Mouse (Mus musculus): Measurements from ENCODE around the gene Cps1.

The Cps1 gene

DNA sequence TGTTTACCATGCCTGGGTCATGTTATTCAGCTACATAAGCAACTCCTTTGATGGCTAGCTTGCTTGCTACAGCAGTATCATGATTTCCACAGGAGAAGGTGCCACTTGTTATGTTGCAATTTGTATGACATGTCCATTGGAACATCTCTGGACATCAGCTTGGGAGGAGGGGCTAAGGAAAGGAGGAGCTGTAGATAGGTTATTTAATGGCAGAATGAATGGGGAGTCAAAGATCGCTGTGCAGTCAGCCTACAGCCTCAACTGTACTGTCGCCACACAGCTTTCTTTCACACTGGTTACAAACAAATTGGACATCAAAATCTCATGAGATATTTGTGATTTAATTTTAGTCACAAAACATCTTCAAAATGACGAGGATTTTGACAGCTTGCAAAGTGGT is at the start of gene Cps1:
Cps1 (plus strand) TSS at position 230 of the 400 bp plus-strand sequence.
- no peak for ATAC-seq (ENCODE audit: insufficient number of reproducible peaks, low FRiP score, low TSS enrichment)

DNA sequence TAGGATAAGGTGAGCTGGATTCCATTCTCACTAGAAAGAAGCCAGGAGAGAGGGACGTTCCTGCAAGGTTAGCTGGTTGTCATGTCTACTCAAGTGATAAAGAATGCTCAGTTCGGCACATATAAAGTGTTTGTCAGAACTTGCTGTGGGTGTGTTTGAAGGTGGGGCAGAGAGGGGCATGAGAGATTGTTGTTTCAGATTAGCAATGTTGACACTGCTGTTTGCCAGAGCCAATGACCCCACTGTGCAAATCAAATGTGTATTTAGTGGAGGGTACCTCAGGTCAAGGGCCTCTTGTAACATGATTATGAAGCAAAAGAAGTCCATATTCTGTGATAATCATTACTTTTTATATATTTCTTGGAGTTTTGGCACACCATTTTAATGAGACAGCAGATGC is 45.1 kb upstream of the Cps1 start:
- ATAC-seq (ENCODE audit: insufficient number of reproducible peaks, low FRiP score, low TSS enrichment): no peak

DNA sequence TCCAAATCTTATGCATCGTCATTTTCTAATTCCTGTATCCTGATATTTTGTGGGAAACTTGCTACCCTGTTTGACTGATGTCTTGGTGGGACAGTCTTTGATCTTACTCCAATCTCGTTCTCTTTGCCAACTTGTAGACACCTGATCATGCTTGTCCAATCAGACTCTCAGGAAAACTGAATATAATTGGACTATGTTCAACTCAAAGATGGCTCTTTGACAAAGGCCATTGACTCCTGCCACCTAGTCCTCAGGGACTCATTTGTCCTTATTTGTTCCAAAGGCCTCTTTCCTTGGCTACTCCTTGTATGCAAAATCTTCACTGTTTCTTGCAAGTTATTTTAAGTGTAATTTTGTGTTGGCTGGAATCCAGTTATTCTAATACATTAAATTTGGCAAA is 44.2 kb upstream of the Cps1 start:
- no peak for ATAC-seq (ENCODE audit: insufficient number of reproducible peaks, low FRiP score, low TSS enrichment)

DNA sequence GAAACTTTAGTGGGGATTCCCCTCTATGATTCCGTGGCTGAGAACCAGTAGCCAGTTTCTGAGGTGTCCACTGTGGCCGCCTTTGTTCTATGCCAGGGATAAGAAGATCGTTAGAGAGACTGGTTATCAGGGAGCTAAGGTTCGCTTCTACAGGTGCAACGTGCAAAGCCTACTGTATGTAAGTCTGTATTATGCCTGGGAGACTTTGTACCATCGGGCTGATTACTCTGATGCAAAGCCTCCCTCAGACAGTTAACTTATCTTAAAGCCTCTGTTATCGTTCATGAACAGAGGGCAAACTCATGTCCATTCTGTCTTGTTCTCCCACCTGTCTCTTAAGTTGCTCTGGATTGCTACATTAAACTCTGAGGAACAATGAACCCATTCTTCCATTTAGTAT is 43.7 kb upstream of the Cps1 start:
- no peak for ATAC-seq (ENCODE audit: insufficient number of reproducible peaks, low FRiP score, low TSS enrichment)

DNA sequence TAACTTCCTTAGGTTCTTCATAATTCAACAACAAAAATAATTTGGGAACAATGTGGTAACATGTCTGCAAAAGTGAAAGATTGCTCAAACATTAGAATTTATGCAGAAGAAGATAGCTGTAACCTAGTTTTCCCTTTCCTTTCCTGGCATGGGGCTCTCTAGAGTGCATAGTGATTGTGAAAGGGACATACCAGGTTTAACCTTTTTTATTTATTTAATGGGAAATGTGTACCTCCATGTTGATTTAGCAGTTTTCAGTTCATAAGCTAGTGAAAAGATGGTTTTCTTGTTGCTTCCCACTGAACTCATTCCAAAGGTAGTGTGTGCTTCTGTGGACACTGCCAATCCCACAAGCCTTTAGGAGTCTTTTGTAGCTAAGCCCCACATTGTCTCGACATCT is 30.4 kb upstream of the Cps1 start:
- no peak for ATAC-seq (ENCODE audit: insufficient number of reproducible peaks, low FRiP score, low TSS enrichment)

DNA sequence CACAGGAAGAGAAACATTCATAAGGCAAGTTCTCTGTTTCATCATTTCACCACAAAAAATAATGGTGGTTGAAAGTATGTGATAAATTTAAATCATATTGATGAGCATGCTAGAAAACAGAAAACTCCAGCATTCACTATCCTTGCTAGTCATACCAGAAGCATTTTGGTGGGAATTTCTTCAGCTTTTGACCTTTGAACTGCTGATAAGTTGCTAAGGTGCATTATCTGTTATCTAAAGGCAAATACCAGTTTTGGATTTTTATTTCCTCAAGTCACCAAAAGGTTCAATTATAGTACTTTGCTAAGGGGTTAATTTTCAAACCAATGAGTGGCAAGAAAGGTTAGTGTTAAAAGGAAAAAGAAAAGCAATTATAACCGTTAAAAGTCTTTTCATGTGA is 23.6 kb upstream of the Cps1 start:
- ATAC-seq (ENCODE audit: insufficient number of reproducible peaks, low FRiP score, low TSS enrichment): no peak

DNA sequence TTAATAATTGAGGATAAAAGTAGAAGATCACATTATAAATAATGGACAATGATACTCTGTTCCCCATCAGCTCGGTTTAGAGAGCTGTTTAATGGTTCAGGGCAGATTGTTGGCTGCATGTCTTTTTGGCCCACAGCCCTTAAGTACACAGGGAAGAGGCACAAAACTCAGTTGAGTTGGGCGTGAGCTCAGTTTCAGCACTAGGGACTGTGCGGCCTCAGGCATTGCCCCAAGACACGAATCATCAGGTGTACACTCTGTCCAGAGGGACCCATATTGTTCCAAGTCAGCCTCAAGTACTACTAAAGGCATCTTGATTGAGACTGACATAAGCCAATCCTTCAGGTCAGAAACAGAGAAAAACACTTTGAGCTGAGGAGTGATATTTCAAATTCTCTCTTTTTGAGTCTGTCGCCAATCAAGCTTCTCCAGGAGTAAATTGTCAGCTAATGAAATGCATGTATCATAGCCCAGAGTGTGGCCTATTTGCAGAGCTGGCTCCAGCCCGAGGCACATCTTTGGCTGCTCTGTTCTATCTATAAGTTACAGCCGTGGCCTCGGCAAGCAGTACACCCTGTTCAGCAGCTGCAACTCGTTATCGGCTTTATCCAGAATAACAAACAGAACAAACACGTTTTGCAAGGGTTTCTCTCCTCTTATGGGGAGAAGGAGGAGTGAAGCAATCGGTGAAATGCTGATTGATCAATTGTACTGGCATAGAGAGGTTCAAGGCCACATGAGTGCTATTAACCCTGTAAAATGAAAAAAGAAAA is 19.2 kb upstream of the Cps1 start:
- peak; percentile 45; the same call in 1 of the 2 replicates for ATAC-seq (ENCODE audit: insufficient number of reproducible peaks, low FRiP score, low TSS enrichment)

DNA sequence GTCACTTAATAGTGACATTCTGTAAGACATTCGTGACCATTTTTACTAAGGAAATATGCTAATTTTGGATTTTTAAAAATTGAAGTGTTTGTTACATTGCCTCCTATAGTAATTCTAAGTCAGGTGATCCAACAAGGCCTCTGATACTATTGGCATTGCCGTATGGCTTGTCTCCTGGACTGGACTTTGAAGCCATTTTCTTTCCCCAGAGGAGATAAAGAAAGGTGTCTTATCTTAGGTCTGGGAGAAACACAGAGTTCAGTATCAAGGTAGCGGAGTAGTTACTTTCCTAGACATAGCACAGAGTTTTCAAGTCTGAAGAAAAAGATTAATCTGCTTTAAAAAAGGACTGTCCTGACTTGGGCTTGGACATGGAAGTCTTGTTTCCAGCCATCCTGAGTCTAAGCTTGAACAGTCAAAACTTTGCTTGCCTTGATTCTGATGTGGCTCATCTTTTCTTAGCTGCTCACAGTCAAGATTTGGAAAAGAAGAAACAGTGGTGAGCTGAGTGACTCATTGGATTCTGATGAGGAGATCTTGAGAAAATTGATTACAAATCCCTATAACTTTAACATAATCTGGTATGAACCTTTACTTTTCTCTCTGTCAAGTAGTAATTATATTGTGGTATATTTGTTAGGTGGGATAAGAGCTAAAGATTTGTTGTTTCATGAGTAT is 11.1 kb upstream of the Cps1 start:
- no peak for ATAC-seq (ENCODE audit: insufficient number of reproducible peaks, low FRiP score, low TSS enrichment)

DNA sequence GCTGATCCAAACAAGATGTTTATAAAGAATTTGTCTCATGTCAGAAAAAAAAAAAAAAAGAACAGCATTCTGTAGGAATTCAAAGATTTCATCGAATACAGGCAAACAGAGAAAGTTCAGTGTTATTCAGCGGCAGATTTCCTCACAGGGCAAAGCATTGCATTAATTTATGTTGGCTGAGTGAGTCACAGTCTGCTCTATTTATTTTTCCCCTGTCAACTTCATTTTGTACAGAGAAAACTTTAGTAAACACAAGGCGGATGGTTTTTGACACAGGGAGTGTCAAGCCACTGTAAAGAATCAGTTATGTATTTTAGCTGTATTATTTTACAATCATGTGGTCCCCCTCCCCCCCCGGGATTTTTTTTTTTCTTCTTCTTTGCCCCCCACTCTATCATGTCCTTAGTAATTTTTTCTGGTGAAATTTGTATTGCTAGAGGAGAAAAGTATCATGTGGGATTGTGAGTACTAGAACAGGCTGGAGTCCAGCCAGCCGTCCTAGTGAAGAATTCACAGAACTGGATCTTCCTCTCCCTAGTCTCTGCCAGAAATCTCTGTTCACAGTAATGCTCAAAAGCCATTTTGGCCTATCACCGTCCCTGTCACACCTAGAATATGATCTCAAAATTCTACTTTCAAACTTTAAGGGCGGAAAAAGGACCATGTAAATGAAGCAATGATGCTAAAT is 9.3 kb upstream of the Cps1 start:
- ATAC-seq (ENCODE audit: insufficient number of reproducible peaks, low FRiP score, low TSS enrichment): no peak

DNA sequence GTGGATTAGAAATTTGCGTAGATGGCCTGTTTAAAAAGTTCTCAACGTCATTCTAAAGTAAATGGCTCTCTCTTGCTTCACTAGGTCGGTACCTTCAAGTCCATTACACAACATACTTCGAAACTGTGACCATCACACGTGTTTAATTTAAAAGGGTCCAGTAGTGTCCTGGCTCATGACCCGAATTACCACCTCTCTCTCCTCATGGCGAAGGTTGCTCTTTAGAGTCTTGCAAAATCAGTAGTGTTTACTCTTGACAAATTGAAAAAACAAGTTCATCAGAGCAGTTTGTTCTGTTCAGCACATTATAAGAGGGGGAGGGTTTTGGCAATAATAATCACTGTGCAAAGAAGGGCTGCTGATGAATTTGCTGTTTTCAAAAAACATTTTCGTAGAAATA is 6.3 kb upstream of the Cps1 start:
- ATAC-seq (ENCODE audit: insufficient number of reproducible peaks, low FRiP score, low TSS enrichment): no peak

DNA sequence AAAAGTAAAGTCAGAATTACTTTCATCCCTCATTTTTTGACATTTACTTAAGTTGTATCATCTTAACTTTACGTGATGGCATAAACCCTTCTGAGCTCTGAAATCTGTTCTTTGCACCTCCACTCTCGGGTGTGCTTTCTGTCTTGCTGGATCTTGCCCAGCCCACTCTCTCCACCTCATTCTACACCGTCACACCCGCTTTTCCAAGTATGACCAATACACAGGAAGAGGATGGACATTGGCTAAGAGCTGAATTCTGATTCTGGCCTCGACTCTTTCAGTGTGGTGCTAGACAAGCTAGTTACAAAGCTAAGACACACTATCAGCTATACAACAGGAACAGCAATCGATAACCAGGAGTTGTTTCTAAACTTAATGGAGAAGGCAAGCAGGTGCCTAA is 5.0 kb upstream of the Cps1 start:
- ATAC-seq (ENCODE audit: insufficient number of reproducible peaks, low FRiP score, low TSS enrichment): no peak

DNA sequence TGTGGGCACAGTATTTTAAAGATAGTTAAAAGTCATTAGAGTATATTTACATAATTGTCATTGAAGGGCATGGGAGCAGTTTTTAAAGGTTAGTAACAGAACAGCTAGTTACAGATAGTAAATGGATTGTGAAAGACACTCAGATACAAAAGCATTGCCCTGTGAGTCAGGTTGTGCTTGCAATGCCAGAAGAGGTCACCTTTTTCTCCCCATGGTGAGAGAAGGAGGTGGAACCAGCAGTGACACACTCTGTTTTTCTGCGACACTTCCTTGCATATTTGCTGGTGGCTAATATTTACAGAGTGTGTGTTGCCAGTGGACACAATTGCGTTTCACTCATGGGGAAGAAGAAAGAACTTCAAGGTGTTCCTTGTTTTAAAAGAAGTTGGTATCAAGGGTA is 2.6 kb downstream of the Cps1 start:
- no peak for ATAC-seq (ENCODE audit: insufficient number of reproducible peaks, low FRiP score, low TSS enrichment)

DNA sequence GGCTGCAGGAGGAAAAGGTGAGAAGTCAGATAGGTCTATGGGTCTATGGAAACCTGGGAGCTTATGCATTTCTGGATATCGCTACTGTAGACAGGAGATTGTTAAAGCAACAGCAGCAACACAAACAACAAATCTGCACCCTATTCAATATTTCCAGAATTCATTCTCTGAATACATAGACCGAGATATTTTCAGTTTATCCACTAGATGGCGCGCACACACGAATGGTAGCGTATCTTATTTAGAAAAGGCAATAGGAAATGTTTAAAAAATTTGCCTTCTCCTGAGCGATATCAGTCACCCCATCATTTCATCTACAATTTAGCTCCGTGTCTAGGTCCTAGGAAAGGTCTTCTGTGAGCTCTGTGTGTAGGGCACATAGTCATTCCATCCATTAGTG is 21.1 kb downstream of the Cps1 start:
- peak; percentile 43; the same call in 1 of the 2 replicates for ATAC-seq (ENCODE audit: insufficient number of reproducible peaks, low FRiP score, low TSS enrichment)

DNA sequence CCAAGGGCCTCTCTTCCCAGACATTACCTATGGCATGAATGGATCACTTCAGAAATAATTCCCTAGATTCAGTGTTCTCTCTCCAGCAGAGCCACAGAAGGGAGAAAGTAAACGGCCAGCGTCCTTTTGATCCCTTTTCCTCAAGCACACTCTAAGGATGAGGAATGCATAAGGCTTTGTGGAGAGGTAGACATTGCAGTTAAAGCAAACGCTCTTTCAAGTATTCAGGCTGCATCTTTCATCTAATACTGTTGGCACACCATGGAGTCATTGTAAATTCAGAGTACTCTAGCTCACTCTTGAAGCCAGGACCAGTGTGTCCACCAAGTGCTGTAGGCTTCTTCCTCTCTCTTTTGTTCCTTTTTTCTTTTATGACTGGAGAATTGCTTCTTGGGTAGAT is 28.4 kb downstream of the Cps1 start:
- no peak for ATAC-seq (ENCODE audit: insufficient number of reproducible peaks, low FRiP score, low TSS enrichment)

DNA sequence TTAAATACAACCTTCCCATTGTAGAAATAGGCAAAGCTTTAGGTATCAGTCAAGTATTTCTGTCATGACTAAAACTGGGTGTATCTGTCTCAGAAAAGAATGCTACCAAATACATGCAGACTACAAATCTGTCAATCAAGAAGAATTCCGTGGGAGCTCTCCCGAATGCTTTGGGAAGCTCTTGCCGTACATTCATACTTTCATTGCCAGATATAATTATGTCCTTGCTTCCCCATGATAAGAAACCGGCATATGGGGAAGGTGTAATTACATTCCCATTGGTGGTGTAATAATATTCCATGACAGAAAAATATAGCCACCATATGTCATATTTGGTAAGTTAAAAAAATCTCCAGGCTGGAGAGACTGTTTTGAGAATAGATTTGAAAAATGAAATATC is 44.5 kb downstream of the Cps1 start:
- ATAC-seq (ENCODE audit: insufficient number of reproducible peaks, low FRiP score, low TSS enrichment): no peak

DNA sequence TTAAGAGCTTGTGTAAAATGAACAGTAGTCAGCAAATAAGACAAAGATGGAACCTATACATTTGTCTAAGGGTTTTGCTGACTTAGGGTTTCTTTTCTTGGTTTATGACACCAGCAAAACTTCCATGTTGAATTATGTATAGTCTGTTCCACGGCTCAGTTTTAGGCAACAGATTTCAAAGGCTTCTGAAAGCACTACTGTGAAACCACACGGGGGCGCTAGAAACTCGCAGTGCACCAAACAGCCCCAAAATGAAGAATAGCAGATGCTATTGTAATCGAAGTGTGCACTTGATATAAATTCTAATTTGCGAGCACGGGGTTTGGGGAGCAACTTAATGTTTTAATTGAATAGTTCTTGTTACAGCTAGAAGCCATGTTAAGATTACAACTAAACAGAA is 58.3 kb downstream of the Cps1 start:
- ATAC-seq (ENCODE audit: insufficient number of reproducible peaks, low FRiP score, low TSS enrichment): peak; percentile 56; the same call in 1 of the 2 replicates

DNA sequence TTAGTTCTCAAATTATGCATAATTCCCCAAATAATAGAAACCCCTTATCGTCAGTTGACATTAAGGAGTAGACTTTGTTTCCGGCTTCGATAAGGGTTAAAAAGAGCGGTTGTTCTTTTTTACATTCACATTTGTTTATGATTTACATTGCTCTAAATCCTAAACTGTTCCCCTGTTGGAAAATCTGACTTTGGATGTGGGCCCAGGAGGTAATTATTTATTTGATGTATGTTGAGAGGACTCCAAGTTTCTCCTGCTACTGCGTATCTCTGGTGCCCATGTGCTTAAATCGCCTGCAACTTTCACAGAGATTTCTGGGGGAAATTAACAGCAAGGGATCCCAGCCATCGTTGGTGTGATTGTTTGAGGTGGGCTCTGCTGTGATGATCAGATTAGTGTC is 59.4 kb downstream of the Cps1 start:
- ATAC-seq (ENCODE audit: insufficient number of reproducible peaks, low FRiP score, low TSS enrichment): no peak

DNA sequence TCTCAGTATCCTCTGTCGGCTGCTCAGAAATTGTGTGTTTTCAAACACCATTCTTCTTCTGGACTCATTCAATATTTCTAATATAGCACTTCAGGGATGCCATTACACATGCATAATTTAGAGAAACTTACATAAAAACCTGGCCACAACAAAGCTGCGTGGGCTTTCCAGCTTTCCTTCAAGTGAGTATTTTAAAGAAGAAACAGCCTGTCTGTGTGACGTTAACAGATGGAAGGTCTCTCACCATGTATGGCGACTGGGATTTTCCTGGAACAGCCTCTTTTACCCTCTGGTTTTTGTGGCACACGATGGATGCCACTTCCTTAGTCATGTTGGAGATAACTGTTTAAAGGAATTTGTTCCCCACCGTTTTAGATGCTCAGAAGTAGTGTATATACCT is 60.7 kb downstream of the Cps1 start:
- no peak for ATAC-seq (ENCODE audit: insufficient number of reproducible peaks, low FRiP score, low TSS enrichment)

DNA sequence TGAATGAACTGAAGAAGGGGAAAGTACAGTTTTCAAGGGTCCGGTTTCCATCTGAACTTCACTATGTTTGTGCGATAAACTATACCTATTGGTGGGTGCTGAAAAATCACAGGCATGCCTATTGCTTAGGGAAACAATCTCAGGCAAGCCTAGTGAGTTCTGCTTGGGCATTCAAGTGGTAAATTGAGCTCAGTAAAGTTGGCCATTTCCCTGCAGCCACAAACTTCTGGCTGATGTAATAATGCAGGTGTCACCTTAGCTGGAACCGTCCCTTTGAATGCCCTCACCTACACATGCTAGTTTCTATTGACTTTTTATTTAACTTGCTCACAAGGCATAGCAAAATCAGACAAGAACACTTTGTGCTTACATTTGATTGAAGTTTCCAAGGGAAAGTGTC is 61.3 kb downstream of the Cps1 start:
- no peak for ATAC-seq (ENCODE audit: insufficient number of reproducible peaks, low FRiP score, low TSS enrichment)

DNA sequence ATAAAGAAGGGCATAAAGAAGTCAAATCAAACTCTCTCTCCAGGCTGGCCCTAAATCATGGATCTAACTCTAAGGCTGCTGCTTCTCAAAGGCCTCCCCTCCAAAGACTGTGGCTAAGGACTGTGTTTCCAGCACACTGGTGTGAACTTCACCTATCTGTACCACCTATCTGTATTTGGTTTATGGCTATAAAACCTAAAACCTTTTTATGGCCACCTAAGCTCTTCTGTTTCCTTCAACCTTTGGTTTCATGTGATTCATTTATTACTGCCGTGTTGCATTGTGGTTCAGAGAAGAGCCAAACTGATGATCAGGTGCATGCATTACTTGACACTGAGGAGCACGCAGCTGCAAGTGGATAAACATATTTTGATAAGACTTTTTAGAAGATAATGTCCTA is 74.5 kb downstream of the Cps1 start:
- no peak for ATAC-seq (ENCODE audit: insufficient number of reproducible peaks, low FRiP score, low TSS enrichment)

DNA sequence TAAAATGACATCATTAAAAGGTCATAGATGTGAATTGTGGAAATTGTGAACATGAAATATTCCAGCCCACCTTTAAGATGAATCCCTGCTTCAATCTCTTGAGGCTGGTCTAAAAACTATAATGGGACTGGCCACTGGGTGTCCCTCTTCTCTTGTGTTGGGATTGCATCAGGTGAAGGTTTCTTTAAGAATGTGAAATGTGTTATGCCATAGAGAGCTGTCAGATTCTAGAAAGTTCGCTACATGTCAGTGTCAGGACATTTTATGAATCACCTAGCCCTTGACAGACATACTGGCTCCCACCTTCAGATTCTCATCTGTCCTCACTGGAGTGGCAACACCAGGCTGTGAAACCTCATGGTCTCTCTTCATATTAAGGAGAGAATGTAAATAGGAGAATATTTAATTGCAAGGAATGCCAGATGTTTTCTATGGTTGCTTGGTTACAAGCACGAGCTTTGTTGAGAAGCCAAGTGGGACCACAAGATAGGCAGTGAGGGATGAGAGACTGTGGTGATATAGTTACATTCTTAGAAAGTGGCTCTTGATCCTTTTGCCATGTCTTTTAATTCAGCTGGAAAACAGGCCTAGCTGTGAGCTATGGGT is 95.6 kb downstream of the Cps1 start:
- 0 out of 2 replicates have a peak, but pooled peaks have one; percentile 36 for ATAC-seq (ENCODE audit: insufficient number of reproducible peaks, low FRiP score, low TSS enrichment)

Measured in cerebellum, adult (tissue).